Mouse (Mus musculus): Measurements from ENCODE around the gene Syt1.

DNA sequence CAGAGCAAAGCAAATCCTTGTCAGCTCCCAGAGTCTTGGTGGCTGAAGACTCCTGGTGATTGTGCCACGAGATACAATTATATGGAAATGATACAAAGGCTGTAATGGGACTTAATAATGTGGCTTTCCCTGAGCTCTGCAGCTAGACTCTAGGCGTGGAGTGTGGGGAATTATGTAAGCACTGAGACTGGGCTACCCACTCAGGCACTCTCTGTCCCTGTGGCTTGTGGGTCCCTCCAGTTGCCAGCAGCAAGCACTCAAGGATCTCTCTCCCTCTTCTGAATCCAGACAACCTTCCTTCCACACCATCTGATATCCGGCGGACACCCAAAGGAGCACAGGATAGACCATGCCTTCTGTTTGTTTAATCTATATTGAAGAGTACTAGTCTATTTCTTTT is 503.9 kb downstream of the Syt1 start:
- TF ChIP-seq POLR2A (IDR thresholded peaks at IDR 0.05; ENCODE audit: insufficient read depth, low read depth, low read length) (no peak), CTCF (IDR thresholded peaks at IDR 0.05) (no peak)
